Mouse (Mus musculus): ENCODE data around the gene Cacna1c. TPM values are rescaled to one million over a fixed set of nuclear protein-coding genes. Genes with fewer than 3 reads are reported as not detected.

The Cacna1c gene
- polyA plus RNA-seq, 1 experiment: 0.11 TPM

GRCm38 (mm10) chr6:118644866-118645265 is 551.4 kb downstream of the Cacna1c start:
- no peak overlapping the region for H3K27ac ChIP-seq (ENCODE audit: insufficient read depth, low read depth, low read length)
- TF ChIP-seq POLR2A (IDR thresholded peaks at IDR 0.05; ENCODE audit: borderline replicate concordance, low read depth, low read length) (no peak), CTCF (IDR thresholded peaks at IDR 0.05; ENCODE audit: low read depth, low read length) (no peak)

GRCm38 (mm10) chr6:118643541-118643940 is 552.7 kb downstream of the Cacna1c start:
- H3K27ac ChIP-seq (ENCODE audit: insufficient read depth, low read depth, low read length): no peak overlapping the region
- no peak for TF ChIP-seq CTCF (IDR thresholded peaks at IDR 0.05; ENCODE audit: low read depth, low read length)
- TF ChIP-seq POLR2A (IDR thresholded peaks at IDR 0.05; ENCODE audit: borderline replicate concordance, low read depth, low read length): no peak

More at GRCm38 (mm10) chr6:118644866-118645265, 551.4 kb downstream of the Cacna1c start:
- Histone ChIP-seq H3K4me1 (ENCODE audit: control insufficient read depth, insufficient read depth, low read length) (no peaks in the 10 kb centered on the region), H3K4me3 (ENCODE audit: insufficient read depth, low read length) (no peak overlapping the region)

GRCm38 (mm10) chr6:118641671-118642325 is 554.4 kb downstream of the Cacna1c start:
- TF ChIP-seq POLR2A (IDR thresholded peaks at IDR 0.05; ENCODE audit: borderline replicate concordance, low read depth, low read length) (no peak), CTCF (IDR thresholded peaks at IDR 0.05; ENCODE audit: low read depth, low read length) (no peak)
- Histone ChIP-seq H3K4me1 (ENCODE audit: control insufficient read depth, insufficient read depth, low read length) (no peaks in the 10 kb centered on the region), H3K4me3 (ENCODE audit: insufficient read depth, low read length) (no peak overlapping the region), H3K27ac (ENCODE audit: insufficient read depth, low read depth, low read length) (no peak overlapping the region)

More at GRCm38 (mm10) chr6:118643541-118643940, 552.7 kb downstream of the Cacna1c start:
- Histone ChIP-seq H3K4me3 (ENCODE audit: insufficient read depth, low read length) (no peak overlapping the region), H3K4me1 (ENCODE audit: control insufficient read depth, insufficient read depth, low read length) (no peaks in the 10 kb centered on the region)

- Histone ChIP-seq H3K4me3 (ENCODE audit: insufficient read depth, low read length) (no peak overlapping the region), H3K27ac (ENCODE audit: insufficient read depth, low read depth, low read length) (no peak overlapping the region), H3K4me1 (ENCODE audit: control insufficient read depth, insufficient read depth, low read length) (no peaks in the 10 kb centered on the region)
- TF ChIP-seq POLR2A (IDR thresholded peaks at IDR 0.05; ENCODE audit: borderline replicate concordance, low read depth, low read length) (no peak), CTCF (IDR thresholded peaks at IDR 0.05; ENCODE audit: low read depth, low read length) (no peak)
Measured at GRCm38 (mm10) chr6:118639816-118640215, 556.4 kb downstream of the Cacna1c start.

DNA sequence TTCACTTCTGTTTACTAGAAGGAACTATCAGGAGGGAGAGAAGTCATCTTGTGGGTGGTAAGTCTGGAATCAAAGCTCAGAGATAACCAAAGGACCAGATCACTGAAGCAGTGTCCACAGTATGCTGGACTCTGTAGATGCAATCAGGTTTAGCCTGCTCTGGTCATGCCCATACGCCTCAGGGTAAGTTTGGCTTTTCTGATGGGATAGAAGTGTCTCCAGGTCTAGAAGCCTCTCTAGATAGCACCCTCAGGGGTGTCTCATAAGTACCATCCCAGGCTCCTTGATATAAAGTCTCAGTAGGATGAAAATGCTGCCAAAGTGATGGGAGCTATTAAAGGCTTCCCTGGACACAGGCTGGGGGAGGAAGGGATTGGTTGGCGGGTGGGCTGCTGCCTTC is 557.3 kb downstream of the Cacna1c start:
- TF ChIP-seq CTCF (IDR thresholded peaks at IDR 0.05; ENCODE audit: low read depth, low read length) (no peak), POLR2A (IDR thresholded peaks at IDR 0.05; ENCODE audit: borderline replicate concordance, low read depth, low read length) (no peak)
- Histone ChIP-seq H3K4me3 (ENCODE audit: insufficient read depth, low read length) (no peak overlapping the region), H3K27ac (ENCODE audit: insufficient read depth, low read depth, low read length) (no peak overlapping the region), H3K4me1 (ENCODE audit: control insufficient read depth, insufficient read depth, low read length) (no peaks in the 10 kb centered on the region)

GRCm38 (mm10) chr6:118632491-118632890 is 563.7 kb downstream of the Cacna1c start:
- no peak for TF ChIP-seq POLR2A (IDR thresholded peaks at IDR 0.05; ENCODE audit: borderline replicate concordance, low read depth, low read length)
- TF ChIP-seq CTCF (IDR thresholded peaks at IDR 0.05; ENCODE audit: low read depth, low read length): no peak
- Histone ChIP-seq H3K27ac (ENCODE audit: insufficient read depth, low read depth, low read length) (no peak overlapping the region), H3K4me3 (ENCODE audit: insufficient read depth, low read length) (no peak overlapping the region), H3K4me1 (ENCODE audit: control insufficient read depth, insufficient read depth, low read length) (peaks cover 6% of the 10 kb centered on the region; the same call in 1 of the 2 replicates)

- H3K4me3 ChIP-seq (ENCODE audit: insufficient read depth, low read length): no peak overlapping the region
Measured at GRCm38 (mm10) chr6:118630006-118630405, 566.2 kb downstream of the Cacna1c start.

GRCm38 (mm10) chr6:118626246-118626645 is 570.0 kb downstream of the Cacna1c start:
- no peak overlapping the region for H3K4me3 ChIP-seq (ENCODE audit: insufficient read depth, low read length)
- peaks cover 13% of the 10 kb centered on the region; the same call in 1 of the 2 replicates for H3K4me1 ChIP-seq (ENCODE audit: control insufficient read depth, insufficient read depth, low read length)
- TF ChIP-seq CTCF (IDR thresholded peaks at IDR 0.05; ENCODE audit: low read depth, low read length) (no peak), POLR2A (IDR thresholded peaks at IDR 0.05; ENCODE audit: borderline replicate concordance, low read depth, low read length) (no peak)
- H3K27ac ChIP-seq (ENCODE audit: insufficient read depth, low read depth, low read length): no peak overlapping the region

More at GRCm38 (mm10) chr6:118630006-118630405, 566.2 kb downstream of the Cacna1c start:
- TF ChIP-seq POLR2A (IDR thresholded peaks at IDR 0.05; ENCODE audit: borderline replicate concordance, low read depth, low read length) (no peak), CTCF (IDR thresholded peaks at IDR 0.05; ENCODE audit: low read depth, low read length) (no peak)
- no peak overlapping the region for H3K27ac ChIP-seq (ENCODE audit: insufficient read depth, low read depth, low read length)
- H3K4me1 ChIP-seq (ENCODE audit: control insufficient read depth, insufficient read depth, low read length): peaks cover 6% of the 10 kb centered on the region; the same call in 1 of the 2 replicates

DNA sequence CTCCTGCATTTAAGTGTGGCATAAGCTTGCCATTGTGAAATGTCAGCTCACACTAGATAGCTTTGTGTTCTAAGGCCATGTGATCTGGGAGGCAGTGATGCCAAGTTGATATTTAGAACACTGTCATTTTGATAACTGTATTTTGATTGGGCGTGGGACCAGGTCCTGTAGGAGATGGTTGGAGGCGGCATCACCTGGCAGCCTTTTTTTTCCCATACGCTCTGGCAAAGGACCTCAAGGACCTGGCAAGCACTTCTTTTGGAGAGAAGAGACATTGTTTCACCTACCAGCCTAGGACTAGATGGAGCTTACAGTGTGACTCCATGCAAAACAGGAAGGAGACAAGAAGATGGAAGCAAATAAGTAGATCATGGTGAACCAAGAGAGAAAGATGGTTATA is 572.6 kb downstream of the Cacna1c start:
- H3K27ac ChIP-seq (ENCODE audit: insufficient read depth, low read depth, low read length): no peak overlapping the region
- H3K4me3 ChIP-seq (ENCODE audit: insufficient read depth, low read length): no peak overlapping the region
- no peak for TF ChIP-seq POLR2A (IDR thresholded peaks at IDR 0.05; ENCODE audit: borderline replicate concordance, low read depth, low read length)
- no peak for TF ChIP-seq CTCF (IDR thresholded peaks at IDR 0.05; ENCODE audit: low read depth, low read length)
- H3K4me1 ChIP-seq (ENCODE audit: control insufficient read depth, insufficient read depth, low read length): peaks cover 7% of the 10 kb centered on the region; the same call in 1 of the 2 replicates

GRCm38 (mm10) chr6:118621866-118622265 is 574.4 kb downstream of the Cacna1c start:
- TF ChIP-seq POLR2A (IDR thresholded peaks at IDR 0.05; ENCODE audit: borderline replicate concordance, low read depth, low read length) (no peak), CTCF (IDR thresholded peaks at IDR 0.05; ENCODE audit: low read depth, low read length) (no peak)
- Histone ChIP-seq H3K4me3 (ENCODE audit: insufficient read depth, low read length) (no peak overlapping the region), H3K4me1 (ENCODE audit: control insufficient read depth, insufficient read depth, low read length) (peaks cover 7% of the 10 kb centered on the region; the same call in 1 of the 2 replicates), H3K27ac (ENCODE audit: insufficient read depth, low read depth, low read length) (no peak overlapping the region)
